Mouse (Mus musculus) CH12.LX (cell line): ENCODE data around the gene Ednra. TPM values are rescaled to one million over a fixed set of nuclear protein-coding genes. Genes with fewer than 3 reads are reported as not detected.

Experiments
- DNase-seq: peaks from one replicate; pipeline ENCODE4 v3.0.0-alpha.2; 2013; ENCODE audit errors: extremely low read depth
- H3K27ac ChIP-seq: 2 replicates; pipeline ENCODE4 v1.5.1; 2012; ENCODE audit warnings: low read depth, mild to moderate bottlenecking, control low read depth, moderate library complexity; ENCODE audit not compliant: insufficient read depth
- H3K27me3 ChIP-seq: replicated peaks from 2 replicates; pipeline ENCODE3; 2012; ENCODE audit warnings: inconsistent platforms
- H3K36me3 ChIP-seq, 2 experiments: replicated peaks in 1 of 2; 2 replicates each; pipeline versions ENCODE3 to v1.6.1; 2012; ENCODE audit warnings: inconsistent platforms in 1 of 2, low read length in 1 of 2, mild to moderate bottlenecking in 1 of 2, mixed read lengths in 1 of 2, moderate library complexity in 1 of 2; ENCODE audit not compliant: control insufficient read depth in 1 of 2, insufficient read depth in 1 of 2
- H3K4me1 ChIP-seq, 2 experiments: 2 replicates each; pipeline ENCODE4 v1.6.1; 2012; ENCODE audit warnings: inconsistent platforms in 1 of 2, moderate library complexity in 1 of 2; ENCODE audit not compliant: insufficient read depth in 2 of 2, control insufficient read depth in 1 of 2
- H3K4me2 ChIP-seq: 2 replicates; pipeline ENCODE4 v1.6.1; 2012; ENCODE audit warnings: low read depth, mild to moderate bottlenecking, control low read depth; ENCODE audit not compliant: poor library complexity, insufficient read depth, severe bottlenecking
- H3K4me3 ChIP-seq, 3 experiments: fragments of 150-350 bp in 1 of 3; sonication (generic) in 1 of 3; replicated peaks in 1 of 3; 2 replicates each; pipeline versions ENCODE3 to v1.5.1; 2011 to 2012; ENCODE audit warnings: low read depth in 2 of 3, low read length in 2 of 3, mild to moderate bottlenecking in 2 of 3, moderate library complexity in 2 of 3, control low read depth in 1 of 3, improper control_type of control experiment in 1 of 3, inconsistent platforms in 1 of 3, mixed read lengths in 1 of 3; ENCODE audit not compliant: poor library complexity in 1 of 3
- H3K79me2 ChIP-seq: replicated peaks from 2 replicates; pipeline ENCODE4 v1.6.1; 2012; ENCODE audit warnings: mild to moderate bottlenecking, moderate library complexity; ENCODE audit not compliant: control insufficient read depth, poor library complexity, insufficient read depth, severe bottlenecking; ENCODE audit errors: extremely low read depth
- H3K9ac ChIP-seq: 2 replicates; pipeline ENCODE4 v1.6.1; 2012; ENCODE audit warnings: low read depth, mild to moderate bottlenecking, control low read depth, moderate library complexity; ENCODE audit not compliant: insufficient read depth
- H3K9me3 ChIP-seq: replicated peaks from 2 replicates; pipeline ENCODE3; 2012; ENCODE audit warnings: low read length, inconsistent platforms, mixed read lengths
- CHD1 ChIP-seq: IDR thresholded peaks from 2 replicates; pipeline ENCODE4 v1.6.1; 2012; ENCODE audit warnings: low read depth, low read length, improper control_type of control experiment, inconsistent platforms
- CHD2 ChIP-seq: IDR thresholded peaks from 2 replicates; pipeline ENCODE4 v1.6.1; 2011; ENCODE audit warnings: low read length, improper control_type of control experiment
- ELF1 ChIP-seq: IDR thresholded peaks from 2 replicates; pipeline ENCODE4 v1.6.1; 2014; ENCODE audit warnings: low read depth, mild to moderate bottlenecking, inconsistent platforms, low read length, improper control_type of control experiment
- EP300 ChIP-seq: IDR thresholded peaks from 2 replicates; pipeline ENCODE4 v1.6.1; 2011; ENCODE audit warnings: low read length, improper control_type of control experiment
- ETS1 ChIP-seq: conservative IDR thresholded peaks from 2 replicates; pipeline ENCODE4 v1.6.1; 2012; ENCODE audit warnings: low read depth, mild to moderate bottlenecking, inconsistent platforms, low read length, improper control_type of control experiment, moderate library complexity
- JUN ChIP-seq: IDR thresholded peaks from 2 replicates; pipeline ENCODE4 v1.6.1; 2011; ENCODE audit warnings: low read depth, mild to moderate bottlenecking, low read length, improper control_type of control experiment, moderate library complexity; ENCODE audit not compliant: insufficient read depth
- JUND ChIP-seq: conservative IDR thresholded peaks from 2 replicates; pipeline ENCODE4 v1.6.1; 2011; ENCODE audit warnings: low read depth, low read length, improper control_type of control experiment
- MAFK ChIP-seq: IDR thresholded peaks from 2 replicates; pipeline ENCODE4 v1.6.1; 2011; ENCODE audit warnings: low read length, improper control_type of control experiment; ENCODE audit not compliant: insufficient replicate concordance
- MAX ChIP-seq: IDR thresholded peaks from 2 replicates; pipeline ENCODE4 v1.6.1; 2011; ENCODE audit warnings: low read length, improper control_type of control experiment
- MEF2A ChIP-seq: IDR thresholded peaks from 2 replicates; pipeline ENCODE4 v1.6.1; 2014; ENCODE audit warnings: low read depth, mild to moderate bottlenecking, inconsistent platforms, low read length, improper control_type of control experiment, borderline replicate concordance
- MXI1 ChIP-seq: IDR thresholded peaks from 2 replicates; pipeline ENCODE4 v1.6.1; 2011; ENCODE audit warnings: mild to moderate bottlenecking, low read depth, low read length, improper control_type of control experiment
- NRF1 ChIP-seq: IDR thresholded peaks from 2 replicates; pipeline ENCODE4 v1.6.1; 2014; ENCODE audit warnings: low read depth, mild to moderate bottlenecking, inconsistent platforms, low read length, improper control_type of control experiment, moderate library complexity
- POLR2A ChIP-seq: IDR thresholded peaks from 2 replicates; pipeline ENCODE4 v1.6.1; 2011; ENCODE audit warnings: low read depth, mild to moderate bottlenecking, improper control_type of control experiment, low read length
- RAD21 ChIP-seq: IDR thresholded peaks from 2 replicates; pipeline ENCODE4 v1.6.1; 2011; ENCODE audit warnings: low read depth, mild to moderate bottlenecking, low read length, improper control_type of control experiment, moderate library complexity
- RCOR1 ChIP-seq: conservative IDR thresholded peaks from 2 replicates; pipeline ENCODE4 v1.6.1; 2012; ENCODE audit warnings: low read depth, mild to moderate bottlenecking, inconsistent platforms, low read length, improper control_type of control experiment
- SIN3A ChIP-seq: IDR thresholded peaks from 2 replicates; pipeline ENCODE4 v1.6.1; 2012; ENCODE audit warnings: low read length, improper control_type of control experiment, inconsistent platforms
- SMC3 ChIP-seq: IDR thresholded peaks from 2 replicates; pipeline ENCODE4 v1.6.1; 2011; ENCODE audit warnings: low read depth, low read length, improper control_type of control experiment
- UBTF ChIP-seq: IDR thresholded peaks from 2 replicates; pipeline ENCODE4 v1.6.1; 2012; ENCODE audit warnings: low read depth, mild to moderate bottlenecking, inconsistent platforms, low read length, improper control_type of control experiment, moderate library complexity
- USF1 ChIP-seq: IDR thresholded peaks from 2 replicates; pipeline ENCODE4 v1.6.1; 2014; ENCODE audit warnings: low read depth, mild to moderate bottlenecking, inconsistent platforms, low read length, improper control_type of control experiment
- ZC3H11A ChIP-seq: IDR thresholded peaks from 2 replicates; pipeline ENCODE4 v1.6.1; 2012; ENCODE audit warnings: low read depth, mild to moderate bottlenecking, inconsistent platforms, low read length, improper control_type of control experiment
- ZKSCAN1 ChIP-seq: IDR thresholded peaks from 2 replicates; pipeline ENCODE4 v1.6.1; 2012; ENCODE audit warnings: low read depth, inconsistent platforms, low read length, improper control_type of control experiment, borderline replicate concordance
- ZMIZ1 ChIP-seq: IDR thresholded peaks from 2 replicates; pipeline ENCODE4 v1.6.1; 2012; ENCODE audit warnings: low read depth, mild to moderate bottlenecking, inconsistent platforms, low read length, improper control_type of control experiment
- ZNF384 ChIP-seq: IDR thresholded peaks from 2 replicates; pipeline ENCODE4 v1.6.1; 2012; ENCODE audit warnings: low read depth, low read length, improper control_type of control experiment, inconsistent platforms
- dilution Hi-C: fragments of 300-500 bp; cut with MboI; formaldehyde crosslinking; loops from 2 replicates; pipeline ENCODE4 v1.14.3; 2020; ENCODE audit warnings: low sequenced_read_pairs; ENCODE audit not compliant: extremely low pct_unique_long_range_greater_than_20kb, extremely low pct_ligation_motif_present
- in situ Hi-C: fragments of 300-500 bp; cut with MboI; formaldehyde crosslinking; loops from 3 replicates; pipeline ENCODE4 v1.14.3; 2019; ENCODE audit warnings: low sequenced_read_pairs, low pct_ligation_motif_present, low pct_unique_long_range_greater_than_20kb, mixed read lengths
- polyA plus RNA-seq: library from polyadenylated mRNA; unstranded; fragments of >175 nt; gene quantifications from 2 replicates; pipeline ENCODE4 v1.2.1, GENCODE M21; 2012; ENCODE audit warnings: low read depth; ENCODE audit not compliant: insufficient read length
- total RNA-seq, 2 experiments: library from RNA; depleted of rRNA; stranded (reverse); fragments of 300-350 nt in 1 of 2; fragments of >200 nt in 1 of 2; gene quantifications; 2 replicates each; pipeline ENCODE4 v1.2.3; 2012 to 2014

The Ednra gene
- total and polyA plus RNA-seq, 3 experiments = 0.08 to 0.09 TPM; not detected in 1

GRCm38 (mm10) chr8:77634035-77634434 lies 90.2 kb downstream of the Ednra start:
- Histone ChIP-seq H3K36me3 (no peaks in the 10 kb centered on the region), H3K27me3 (no peaks in the 10 kb centered on the region), H3K9ac (no peak overlapping the region), H3K4me3 (no peak overlapping the region), H3K27ac (no peak overlapping the region), H3K4me1 (peaks cover 0 to 3% of the 10 kb centered on the region in 2 experiments; a peak in 1 of 4 replicates), H3K4me2 (no peak overlapping the region), H3K9me3 (no peaks in the 10 kb centered on the region), H3K79me2 (no peaks in the 10 kb centered on the region)
- no peak for DNase-seq
- no peak for TF ChIP-seq USF1
- TF ChIP-seq CHD1 = no peak
- no peak for TF ChIP-seq MAX
- TF ChIP-seq POLR2A = no peak
- no peak for TF ChIP-seq NRF1
- TF ChIP-seq JUND = no peak
- dilution Hi-C loops = no loop called here
- in situ Hi-C loops = loop anchor here (10.0 kb wide), 1 partner anchor 371 kb away; no protein-coding TSS in a partner anchor

- no peak overlapping the region for H3K4me3 ChIP-seq
- no peak overlapping the region for H3K27ac ChIP-seq
- no peak overlapping the region for H3K9ac ChIP-seq
- no peak overlapping the region for H3K4me2 ChIP-seq
- dilution Hi-C loops (no loop called here), in situ Hi-C loops (loop anchor here (10.0 kb wide), 1 partner anchor 372 kb away; no protein-coding TSS in a partner anchor)
- H3K9me3 ChIP-seq = no peaks in the 10 kb centered on the region
- H3K27me3 ChIP-seq = no peaks in the 10 kb centered on the region
- peaks cover 0 to 3% of the 10 kb centered on the region in 2 experiments; a peak in 1 of 4 replicates for H3K4me1 ChIP-seq
- DNase-seq = no peak
- no peaks in the 10 kb centered on the region for H3K79me2 ChIP-seq
- TF ChIP-seq SIN3A (no peak), RCOR1 (no peak), CHD2 (no peak), RAD21 (no peak)
- no peaks in the 10 kb centered on the region for H3K36me3 ChIP-seq
Measured at GRCm38 (mm10) chr8:77633211-77633610, 91.1 kb downstream of the Ednra start.

DNA sequence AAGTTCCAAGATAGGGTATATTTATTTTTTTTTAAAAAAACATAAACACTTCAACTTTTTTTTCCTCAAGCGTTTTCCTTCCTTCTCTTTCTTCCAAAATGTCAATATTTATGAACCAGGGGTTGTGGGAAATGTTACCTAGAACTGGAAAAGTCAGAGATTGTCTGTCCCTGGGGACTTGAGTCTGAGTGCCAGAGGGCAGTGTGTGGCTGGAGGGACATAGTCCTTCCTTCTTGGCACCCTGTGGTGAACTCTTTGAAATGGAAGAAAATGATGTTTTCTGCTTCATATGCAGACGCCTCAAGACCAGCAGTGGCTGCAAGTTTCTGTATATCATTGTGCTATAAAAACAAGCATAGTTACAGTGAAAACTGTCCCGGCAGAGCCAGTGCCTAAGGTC lies 93.6 kb downstream of the Ednra start:
- dilution Hi-C loops (no loop called here), in situ Hi-C loops (loop anchor here (10.0 kb wide), 1 partner anchor 374 kb away; no protein-coding TSS in a partner anchor)
- TF ChIP-seq ZMIZ1 (no peak), UBTF (no peak), RAD21 (no peak), ZC3H11A (no peak), ELF1 (no peak), ZNF384 (no peak), CHD1 (no peak), CHD2 (no peak), MEF2A (no peak), SMC3 (no peak), MAFK (no peak), ZKSCAN1 (no peak), JUN (no peak), EP300 (no peak), MXI1 (no peak), ETS1 (no peak)

More for the DNA sequence above, 93.6 kb downstream of the Ednra start:
- H3K4me1 ChIP-seq = peaks cover 0 to 8% of the 10 kb centered on the region in 2 experiments; a peak in 2 of 4 replicates
- no peaks in the 10 kb centered on the region for H3K27me3 ChIP-seq
- H3K9me3 ChIP-seq = no peaks in the 10 kb centered on the region
- no peaks in the 10 kb centered on the region for H3K36me3 ChIP-seq
- no peaks in the 10 kb centered on the region for H3K79me2 ChIP-seq
- H3K27ac ChIP-seq = no peak overlapping the region
- H3K4me2 ChIP-seq = no peak overlapping the region
- no peak overlapping the region for H3K4me3 ChIP-seq
- DNase-seq = no peak
- H3K9ac ChIP-seq = no peak overlapping the region
